Mouse (Mus musculus) layer of hippocampus, adult 8-10 months (tissue): ENCODE results near the gene Gm13278. TPM values are rescaled to one million over a fixed set of nuclear protein-coding genes. Genes with fewer than 3 reads are reported as not detected.
"Not testable (repeated sequence)": the region's sequence is repeated elsewhere in the genome, so short reads cannot be mapped to it uniquely, and the experiment has no call there.

Experiments used
- DNase-seq, 2 experiments: peaks; one replicate each; pipeline ENCODE4 v3.0.0; 2022; ENCODE audit warnings: low spot score in 2 of 2
- total RNA-seq, 4 experiments: library from RNA; stranded (reverse); gene quantifications; 2 replicates each; pipeline ENCODE4 v1.2.4; 2022

Gm13278 gene
- total RNA-seq, 4 experiments from 2014 or later, result not detected

- DNase-seq, result peak; percentile 25 to 55
Measured at GRCm38 (mm10) chr4:88788402-88788801, 2.9 kb upstream of the Gm13278 start, which contains the start of gene Gm13277. Gene Gm13277 (plus strand): TSS chr4:88788632.

GRCm38 (mm10) chr4:88793936-88794675 is 2.8 kb downstream of the Gm13278 start, which contains the start of gene Gm13275:
Gene Gm13275 (plus strand): TSS chr4:88794487.
- peak; percentile 62 to 66 for DNase-seq

- not testable (repeated sequence) for DNase-seq
Measured at GRCm38 (mm10) chr4:88797097-88797496, 5.7 kb downstream of the Gm13278 start, which contains the start of gene Gm13279. Gene Gm13279 (plus strand): TSS chr4:88797397.

GRCm38 (mm10) chr4:88799365-88799764 is 8.0 kb downstream of the Gm13278 start, which contains the start of gene Gm13285:
Gene Gm13285 (plus strand): TSS chr4:88799665.
- DNase-seq, result not testable (repeated sequence)

- not testable (repeated sequence) for DNase-seq
Measured at GRCm38 (mm10) chr4:88802954-88803353, 11.6 kb downstream of the Gm13278 start, which contains the start of gene Gm13287. Gene Gm13287 (plus strand): TSS chr4:88803254.

- DNase-seq, result not testable (repeated sequence)
Measured at GRCm38 (mm10) chr4:88805231-88805630, 13.9 kb downstream of the Gm13278 start, which contains the start of gene Gm13288. Gene Gm13288 (plus strand): TSS chr4:88805531.

GRCm38 (mm10) chr4:88805761-88806160 is 14.4 kb downstream of the Gm13278 start:
- DNase-seq, result not testable (repeated sequence)

- no peak for DNase-seq
Measured at GRCm38 (mm10) chr4:88815928-88816327, 24.6 kb downstream of the Gm13278 start, which contains the start of gene Ifna7. Gene Ifna7 (plus strand): TSS chr4:88816228.

- DNase-seq, result no peak
Measured at GRCm38 (mm10) chr4:88819659-88820058, 28.3 kb downstream of the Gm13278 start, which contains the start of gene Ifna11. Gene Ifna11 (plus strand): TSS chr4:88819959.

GRCm38 (mm10) chr4:88822995-88823394 is 31.6 kb downstream of the Gm13278 start:
- no peak for DNase-seq

GRCm38 (mm10) chr4:88827116-88827515 is 35.8 kb downstream of the Gm13278 start, which contains the start of gene Ifna6:
Gene Ifna6 (plus strand): TSS chr4:88827416.
- not testable (repeated sequence) for DNase-seq

GRCm38 (mm10) chr4:88830523-88830922 is 39.2 kb downstream of the Gm13278 start:
- peak in 1 of 2 experiments; percentile 6 for DNase-seq

GRCm38 (mm10) chr4:88835225-88835624 is 43.9 kb downstream of the Gm13278 start, which contains the start of gene Ifna5:
Gene Ifna5 (plus strand): TSS chr4:88835525.
- DNase-seq, result not testable (repeated sequence)

GRCm38 (mm10) chr4:88838828-88839227 is 47.5 kb downstream of the Gm13278 start:
- DNase-seq, result no peak

GRCm38 (mm10) chr4:88840058-88840457 is 48.7 kb downstream of the Gm13278 start:
- DNase-seq, result no peak

GRCm38 (mm10) chr4:88841438-88841911 is 50.1 kb downstream of the Gm13278 start, which contains the start of gene Ifna4:
Gene Ifna4 (plus strand): TSS chr4:88841861.
- DNase-seq, result no peak

Other genes starting within 250 kb of the Gm13278 start
- gene Ifna15, start 233.3 kb upstream of the Gm13278 start, total RNA-seq, result not detected
- not detected for gene Ifna14, start 219.8 kb upstream of the Gm13278 start, total RNA-seq
- gene Ifna9, start 199.2 kb upstream of the Gm13278 start, total RNA-seq, result not detected
- gene Ifna12, start 188.2 kb upstream of the Gm13278 start, total RNA-seq, result not detected
- gene C87499, start 157.1 kb upstream of the Gm13278 start, total RNA-seq, result not detected
- gene Ifna13, start 147.1 kb upstream of the Gm13278 start, total RNA-seq, result not detected
- not detected for gene Ifna16, start 114.6 kb upstream of the Gm13278 start, total RNA-seq
- gene Ifna2, start 107.6 kb upstream of the Gm13278 start, total RNA-seq, result not detected
- gene Ifnab, start 100.2 kb upstream of the Gm13278 start, total RNA-seq, result not detected
- gene Gm26566, start 69.7 kb upstream of the Gm13278 start, total RNA-seq, result 1 to 10 TPM in 1 of 4 experiments, under 1 TPM in 3; 0.72 to 1.7 (median 0.82) TPM
- 100 to 1,000 TPM in 3 of 4 experiments, 10 to 100 TPM in 1; 96.8 to 117 (median 107) TPM for gene Klhl9, start 69.1 kb upstream of the Gm13278 start, total RNA-seq
- gene Gm13271, start 36.7 kb upstream of the Gm13278 start, total RNA-seq, result not detected
- not detected for gene Gm13283, start 31.4 kb upstream of the Gm13278 start, total RNA-seq
- gene Gm13290, start 17.7 kb upstream of the Gm13278 start, total RNA-seq, result not detected
- not detected for gene Gm13289, start 14.6 kb upstream of the Gm13278 start, total RNA-seq
- gene Gm13272, start 11.7 kb upstream of the Gm13278 start, total RNA-seq, result not detected
- gene Ifnz, start 9.4 kb upstream of the Gm13278 start, total RNA-seq, result not detected
- gene Gm13276, start 5.8 kb upstream of the Gm13278 start, total RNA-seq, result not detected
- gene Gm13277, start 2.9 kb upstream of the Gm13278 start, total RNA-seq, result not detected
- gene Gm13275, start 2.9 kb downstream of the Gm13278 start, total RNA-seq, result not detected
- not detected for gene Gm13279, start 5.8 kb downstream of the Gm13278 start, total RNA-seq
- not detected for gene Gm13285, start 8.1 kb downstream of the Gm13278 start, total RNA-seq
- not detected for gene Gm13287, start 11.7 kb downstream of the Gm13278 start, total RNA-seq
- not detected for gene Gm13288, start 14.0 kb downstream of the Gm13278 start, total RNA-seq
- gene Ifna7, start 24.7 kb downstream of the Gm13278 start, total RNA-seq, result not detected
- not detected for gene Ifna11, start 28.4 kb downstream of the Gm13278 start, total RNA-seq
- gene Ifna6, start 35.9 kb downstream of the Gm13278 start, total RNA-seq, result not detected
- not detected for gene Ifna5, start 44.0 kb downstream of the Gm13278 start, total RNA-seq
- not detected for gene Ifna4, start 50.3 kb downstream of the Gm13278 start, total RNA-seq
- gene Ifna1, start 58.5 kb downstream of the Gm13278 start, total RNA-seq, result not detected
- not detected for gene Ifne, start 88.7 kb downstream of the Gm13278 start, total RNA-seq